Mouse (Mus musculus) forelimb bud, embryonic 11.5 days (tissue): Measurements from ENCODE around the gene Fam89a.

Experiments
- DNase-seq: peaks from one replicate; pipeline ENCODE4 v3.0.0-alpha.2; 2012; ENCODE audit warnings: low read depth, low spot score

Gene Fam89a

GRCm38 (mm10) chr8:124751709-124752173 is at the start of gene Fam89a:
Fam89a (minus strand) TSS chr8:124751832.
- peak; percentile 30 for DNase-seq

- no peak for DNase-seq
Observed at GRCm38 (mm10) chr8:124800542-124800941, 48.9 kb upstream of the Fam89a start.

- no peak for DNase-seq
Observed at GRCm38 (mm10) chr8:124795781-124796488, 44.3 kb upstream of the Fam89a start.

GRCm38 (mm10) chr8:124794486-124794780 is 42.8 kb upstream of the Fam89a start:
- no peak for DNase-seq

GRCm38 (mm10) chr8:124793661-124794485 is 42.2 kb upstream of the Fam89a start:
- DNase-seq = no peak

GRCm38 (mm10) chr8:124793172-124793651 is 41.6 kb upstream of the Fam89a start:
- DNase-seq = peak; percentile 79

GRCm38 (mm10) chr8:124792708-124793107 is 41.1 kb upstream of the Fam89a start, which contains the start of gene Trim67:
Trim67 (plus strand) TSS chr8:124793092.
- DNase-seq = peak; percentile 68

GRCm38 (mm10) chr8:124792186-124792585 is 40.6 kb upstream of the Fam89a start:
- DNase-seq = no peak

- DNase-seq = no peak
Observed at GRCm38 (mm10) chr8:124791751-124792150, 40.1 kb upstream of the Fam89a start.

GRCm38 (mm10) chr8:124790676-124791075 is 39.0 kb upstream of the Fam89a start:
- no peak for DNase-seq

- DNase-seq = no peak
Observed at GRCm38 (mm10) chr8:124784613-124785012, 33.0 kb upstream of the Fam89a start.

GRCm38 (mm10) chr8:124783228-124783627 is 31.6 kb upstream of the Fam89a start:
- DNase-seq = no peak

GRCm38 (mm10) chr8:124782431-124782830 is 30.8 kb upstream of the Fam89a start:
- DNase-seq = no peak

- no peak for DNase-seq
Observed at GRCm38 (mm10) chr8:124780236-124780635, 28.6 kb upstream of the Fam89a start.

- DNase-seq = peak; percentile 68
Observed at GRCm38 (mm10) chr8:124775695-124776094, 24.1 kb upstream of the Fam89a start.

GRCm38 (mm10) chr8:124772389-124772788 is 20.8 kb upstream of the Fam89a start:
- DNase-seq = no peak

- DNase-seq = no peak
Observed at GRCm38 (mm10) chr8:124763061-124763460, 11.4 kb upstream of the Fam89a start.

- DNase-seq = no peak
Observed at GRCm38 (mm10) chr8:124758544-124758943, 6.9 kb upstream of the Fam89a start.

- no peak for DNase-seq
Observed at GRCm38 (mm10) chr8:124756601-124757000, 5.0 kb upstream of the Fam89a start.

- no peak for DNase-seq
Observed at GRCm38 (mm10) chr8:124756153-124756552, 4.5 kb upstream of the Fam89a start.

- DNase-seq = no peak
Observed at GRCm38 (mm10) chr8:124755481-124755880, 3.8 kb upstream of the Fam89a start.

- DNase-seq = no peak
Observed at GRCm38 (mm10) chr8:124754792-124755190, 3.2 kb upstream of the Fam89a start.
